Mouse (Mus musculus) embryonic facial prominence, embryonic 14.5 days (tissue): Measurements from ENCODE around the gene Ccdc194. TPM values are rescaled to one million over a fixed set of nuclear protein-coding genes. Genes with fewer than 3 reads are reported as not detected.
A peak's percentile ranks its signal among the peaks of the same experiment; 100 is the strongest.

ENCODE experiments used
- ATAC-seq: fragments of 200-750 bp; cut with Nextera tagmentation; 2 replicates; pipeline ENCODE4 v1.8.0; 2017; ENCODE audit warnings: low read depth, moderate number of reproducible peaks, moderate TSS enrichment
- DNase-seq: peaks from one replicate; pipeline ENCODE4 v3.0.0-alpha.2; 2015; ENCODE audit warnings: low spot score
- H3K27ac ChIP-seq: fragments of 300-500 bp; sonication (generic); replicated peaks from 2 replicates; pipeline ENCODE4 v1.5.1; 2014; ENCODE audit warnings: low read depth, mild to moderate bottlenecking, low read length, moderate library complexity
- H3K27me3 ChIP-seq: fragments of 300-500 bp; sonication (generic); replicated peaks from 2 replicates; pipeline ENCODE4 v1.6.1; 2014; ENCODE audit warnings: low read length; ENCODE audit not compliant: control insufficient read depth, insufficient read depth
- H3K36me3 ChIP-seq: fragments of 300-500 bp; sonication (generic); 2 replicates; pipeline ENCODE4 v1.6.1; 2014; ENCODE audit warnings: low read length, mixed read lengths; ENCODE audit not compliant: control insufficient read depth, insufficient read depth
- H3K4me1 ChIP-seq: fragments of 300-500 bp; sonication (generic); 2 replicates; pipeline ENCODE4 v1.6.1; 2014; ENCODE audit warnings: antibody characterized with exemption, low read length; ENCODE audit not compliant: control insufficient read depth, insufficient read depth
- H3K4me2 ChIP-seq: fragments of 300-500 bp; sonication (generic); 2 replicates; pipeline ENCODE4 v1.6.1; 2014; ENCODE audit warnings: low read depth, mild to moderate bottlenecking, low read length, moderate library complexity, mixed read lengths
- H3K4me3 ChIP-seq: fragments of 300-500 bp; sonication (generic); 2 replicates; pipeline ENCODE4 v1.5.1; 2014; ENCODE audit warnings: low read depth, mild to moderate bottlenecking, low read length
- H3K9ac ChIP-seq: fragments of 300-500 bp; sonication (generic); 2 replicates; pipeline ENCODE4 v1.6.1; 2014; ENCODE audit warnings: low read depth, mild to moderate bottlenecking, low read length, moderate library complexity, mixed read lengths
- H3K9me3 ChIP-seq: fragments of 300-500 bp; sonication (generic); 2 replicates; pipeline ENCODE4 v1.6.1; 2016; ENCODE audit warnings: low read length; ENCODE audit not compliant: control insufficient read depth
- WGBS: fragments of 180-500 bp; shearing (Covaris S2); extraction: QIAGEN DNeasy Blood & Tissue Kit; methylation state at CpG from one replicate; pipeline ENCODE4 v1.1.7; 2014; 5-methylcytosine and 5-hydroxymethylcytosine counted together
- polyA plus RNA-seq: library from polyadenylated mRNA; unstranded; fragments of >200 nt; fragmentation: Nextera tagmentation; extraction: Ambion mirVana; gene quantifications from 2 replicates; pipeline ENCODE4 v1.2.1, GENCODE M21; 2014

Ccdc194 gene
- polyA plus RNA-seq, 1 experiment from 2014 or later: 3.5 TPM

DNA sequence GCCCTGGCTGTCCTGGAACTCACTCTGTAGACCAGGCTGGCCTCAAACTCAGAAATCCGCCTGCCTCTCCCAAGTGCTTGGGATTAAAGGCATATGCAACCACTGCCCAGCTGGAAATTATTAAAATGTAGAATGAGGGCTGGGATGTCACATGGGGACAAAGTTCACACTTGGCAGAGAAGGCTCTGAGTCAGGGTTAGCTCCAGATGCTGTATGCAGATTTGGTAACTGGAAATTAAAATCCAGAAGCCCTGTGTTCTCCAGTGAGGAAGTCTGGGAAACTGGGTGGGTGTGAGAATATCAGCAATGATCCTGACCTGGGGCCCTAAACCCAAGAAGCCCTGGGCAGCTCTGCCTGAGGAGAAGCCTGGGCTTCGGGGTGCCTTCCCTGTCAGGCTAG, 16.2 kb downstream of the Ccdc194 start:
- Histone ChIP-seq H3K36me3 (no peaks in the 10 kb centered on the region), H3K4me1 (no peaks in the 10 kb centered on the region), H3K27ac (no peak overlapping the region), H3K9ac (no peak overlapping the region), H3K9me3 (no peaks in the 10 kb centered on the region), H3K4me3 (no peak overlapping the region), H3K27me3 (peaks cover 40% of the 10 kb centered on the region), H3K4me2 (no peak overlapping the region)
- ATAC-seq: no peak
- WGBS: 29% methylated on average over 1 of the region's 2 CpGs
- no peak for DNase-seq

GRCm38 (mm10) chr8:71507589-71508104, 17.9 kb downstream of the Ccdc194 start:
- Histone ChIP-seq H3K9ac (peak overlapping the region; percentile 42; the same call in 1 of the 2 replicates), H3K27me3 (peaks cover 40% of the 10 kb centered on the region)
- WGBS: under 1% methylated on average over 52 of the region's 61 CpGs

GRCm38 (mm10) chr8:71505979-71506378, 19.5 kb downstream of the Ccdc194 start:
- ATAC-seq (no peak), DNase-seq (no peak)
- no peak overlapping the region for H3K9ac ChIP-seq
- no peak overlapping the region for H3K27ac ChIP-seq
- no peak overlapping the region for H3K4me2 ChIP-seq
- no peaks in the 10 kb centered on the region for H3K9me3 ChIP-seq
- 73% methylated on average over 4 of the region's 4 CpGs for WGBS
- H3K27me3 ChIP-seq: peaks cover 40% of the 10 kb centered on the region
- H3K36me3 ChIP-seq: no peaks in the 10 kb centered on the region
- no peak overlapping the region for H3K4me3 ChIP-seq
- H3K4me1 ChIP-seq: no peaks in the 10 kb centered on the region

More at GRCm38 (mm10) chr8:71507589-71508104, 17.9 kb downstream of the Ccdc194 start:
- no peaks in the 10 kb centered on the region for H3K36me3 ChIP-seq
- peak overlapping the region; percentile 43 for H3K4me3 ChIP-seq
- ATAC-seq: peak; percentile 81
- H3K9me3 ChIP-seq: no peaks in the 10 kb centered on the region
- no peak overlapping the region for H3K27ac ChIP-seq
- peak; percentile 94 for DNase-seq
- H3K4me1 ChIP-seq: no peaks in the 10 kb centered on the region
- peak overlapping the region; percentile 67 for H3K4me2 ChIP-seq

GRCm38 (mm10) chr8:71505326-71505725, 20.2 kb downstream of the Ccdc194 start:
- Histone ChIP-seq H3K9me3 (no peaks in the 10 kb centered on the region), H3K36me3 (no peaks in the 10 kb centered on the region), H3K9ac (no peak overlapping the region), H3K4me1 (no peaks in the 10 kb centered on the region), H3K27ac (no peak overlapping the region), H3K27me3 (peaks cover 40% of the 10 kb centered on the region), H3K4me2 (no peak overlapping the region), H3K4me3 (no peak overlapping the region)
- no peak for ATAC-seq
- 98% methylated on average over 4 of the region's 4 CpGs for WGBS
- no peak for DNase-seq

GRCm38 (mm10) chr8:71504349-71504748, 21.2 kb downstream of the Ccdc194 start:
- DNase-seq (no peak), ATAC-seq (no peak)
- Histone ChIP-seq H3K4me2 (no peak overlapping the region), H3K9me3 (no peaks in the 10 kb centered on the region), H3K36me3 (no peaks in the 10 kb centered on the region), H3K27me3 (peaks cover 36% of the 10 kb centered on the region), H3K4me3 (no peak overlapping the region), H3K4me1 (no peaks in the 10 kb centered on the region), H3K9ac (no peak overlapping the region), H3K27ac (no peak overlapping the region)
- WGBS: 91% methylated on average over 4 of the region's 4 CpGs

DNA sequence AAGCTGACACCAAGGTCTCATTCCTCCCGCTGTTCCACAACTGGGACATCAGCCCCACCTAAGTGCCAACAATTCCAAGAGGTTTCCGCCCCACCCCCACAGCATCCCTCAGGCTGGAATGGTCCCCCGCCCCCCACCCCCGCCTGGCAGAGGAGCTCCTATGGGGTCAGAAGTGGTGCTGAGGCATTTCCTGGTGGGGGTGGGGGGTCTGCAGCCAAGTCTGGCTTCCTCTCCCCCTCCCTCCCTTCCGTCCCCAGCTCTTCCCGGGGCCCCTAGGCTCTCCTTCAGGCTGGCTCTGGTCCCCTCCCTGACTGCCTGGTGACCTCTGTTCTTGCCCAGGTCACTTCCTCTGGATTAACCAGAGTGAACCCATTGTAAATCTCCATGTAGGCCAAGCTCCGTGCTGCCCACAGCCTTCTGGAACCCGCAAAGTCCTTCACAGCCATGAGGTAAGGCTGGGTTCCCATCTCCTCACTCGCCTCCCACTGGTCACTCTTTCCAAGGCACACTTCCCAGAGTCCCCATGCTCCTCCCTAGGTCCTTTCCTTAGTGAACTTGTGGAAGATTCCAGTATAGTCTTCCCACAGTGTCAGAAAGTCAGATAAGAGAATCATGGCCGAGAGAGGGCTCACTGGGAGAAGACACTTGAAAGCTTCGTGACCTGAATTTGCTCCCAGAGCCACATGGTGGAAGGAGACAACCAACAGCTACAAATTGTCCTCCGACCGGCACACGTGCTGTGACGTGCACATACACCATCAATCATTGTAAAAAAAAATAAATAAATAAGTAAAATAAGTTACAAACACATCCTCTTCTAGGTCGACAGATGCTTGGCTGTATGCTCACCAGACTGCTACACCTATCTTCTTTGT, 26.5 kb downstream of the Ccdc194 start:
- 39% methylated on average over 13 of the region's 16 CpGs for WGBS
- H3K9ac ChIP-seq: no peak overlapping the region
- DNase-seq: peak; percentile 32

GRCm38 (mm10) chr8:71497881-71498501, 27.5 kb downstream of the Ccdc194 start:
- WGBS: 25% methylated on average over 14 of the region's 15 CpGs
- Histone ChIP-seq H3K27ac (no peak overlapping the region), H3K9me3 (no peaks in the 10 kb centered on the region), H3K36me3 (peaks cover 13% of the 10 kb centered on the region), H3K4me3 (no peak overlapping the region), H3K9ac (peak overlapping the region; percentile 45), H3K4me1 (peaks cover 23% of the 10 kb centered on the region), H3K4me2 (no peak overlapping the region), H3K27me3 (no peaks in the 10 kb centered on the region)
- peak; percentile 48 for DNase-seq
- no peak for ATAC-seq

More for the DNA sequence above, 26.5 kb downstream of the Ccdc194 start:
- Histone ChIP-seq H3K36me3 (0 out of 2 replicates have a peak, but pooled peaks cover 5% of the 10 kb centered on the region), H3K4me1 (peaks cover 23% of the 10 kb centered on the region), H3K9me3 (no peaks in the 10 kb centered on the region), H3K27me3 (no peaks in the 10 kb centered on the region), H3K4me3 (no peak overlapping the region), H3K27ac (no peak overlapping the region), H3K4me2 (no peak overlapping the region)
- 0 out of 2 replicates have a peak, but pooled peaks have one; percentile 10 for ATAC-seq

- peaks cover 21% of the 10 kb centered on the region for H3K36me3 ChIP-seq
- no peak for ATAC-seq
- H3K9ac ChIP-seq: no peak overlapping the region; the same call in 1 of the 2 replicates
- DNase-seq: no peak
- peaks cover 23% of the 10 kb centered on the region for H3K4me1 ChIP-seq
- H3K27ac ChIP-seq: no peak overlapping the region
- WGBS: 82% methylated on average over 1 of the region's 1 CpGs
- H3K4me3 ChIP-seq: no peak overlapping the region
- no peak overlapping the region for H3K4me2 ChIP-seq
- H3K27me3 ChIP-seq: no peaks in the 10 kb centered on the region
- H3K9me3 ChIP-seq: no peaks in the 10 kb centered on the region
Measured at GRCm38 (mm10) chr8:71497077-71497645, 28.4 kb downstream of the Ccdc194 start.
